Mouse (Mus musculus) bone marrow macrophage, adult 2 months (primary cell): ENCODE results near the gene Tmem217.

Source experiments
- CTCF ChIP-seq: IDR thresholded peaks from 2 replicates; pipeline ENCODE4 v1.5.1; 2012; ENCODE audit warnings: low read depth, mild to moderate bottlenecking, low read length, moderate library complexity
- POLR2A ChIP-seq: IDR thresholded peaks from 2 replicates; pipeline ENCODE4 v1.6.1; 2012; ENCODE audit warnings: mild to moderate bottlenecking, low read depth, low read length, borderline replicate concordance

DNA sequence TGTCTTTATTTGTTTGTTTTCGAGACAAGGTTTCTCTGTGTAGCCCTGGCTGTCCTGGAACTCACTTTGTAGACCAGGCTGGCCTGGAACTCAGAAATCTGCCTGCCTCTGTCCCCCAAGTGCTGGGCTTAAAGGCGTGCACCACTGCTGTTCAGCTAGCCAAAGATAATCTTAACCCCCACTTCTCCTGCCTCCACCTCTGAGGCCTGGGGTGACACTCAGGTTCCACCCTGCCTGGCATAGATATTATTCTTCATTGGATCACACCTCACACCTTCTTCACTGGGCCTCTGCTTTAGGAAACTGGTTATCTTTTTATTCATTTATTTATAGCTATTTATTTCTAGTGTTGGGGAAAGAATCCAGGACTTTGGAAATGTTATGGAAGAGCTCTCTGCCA is 71.9 kb downstream of the Tmem217 start:
- TF ChIP-seq CTCF (no peak), POLR2A (no peak)
